Mouse (Mus musculus) liver, adult 2 months (tissue): ENCODE measurements around the gene 4930519G04Rik.

ENCODE experiments used
- CTCF ChIP-seq: fragments of 200-500 bp; IDR thresholded peaks from 2 replicates; pipeline ENCODE4 v1.5.1; 2011; ENCODE audit warnings: low read depth, low read length, control low read depth
- POLR2A ChIP-seq: fragments of 200-500 bp; IDR thresholded peaks from 2 replicates; pipeline ENCODE4 v1.6.1; 2011; ENCODE audit warnings: low read length, control low read depth; ENCODE audit not compliant: insufficient read depth; ENCODE audit errors: extremely low read depth

DNA sequence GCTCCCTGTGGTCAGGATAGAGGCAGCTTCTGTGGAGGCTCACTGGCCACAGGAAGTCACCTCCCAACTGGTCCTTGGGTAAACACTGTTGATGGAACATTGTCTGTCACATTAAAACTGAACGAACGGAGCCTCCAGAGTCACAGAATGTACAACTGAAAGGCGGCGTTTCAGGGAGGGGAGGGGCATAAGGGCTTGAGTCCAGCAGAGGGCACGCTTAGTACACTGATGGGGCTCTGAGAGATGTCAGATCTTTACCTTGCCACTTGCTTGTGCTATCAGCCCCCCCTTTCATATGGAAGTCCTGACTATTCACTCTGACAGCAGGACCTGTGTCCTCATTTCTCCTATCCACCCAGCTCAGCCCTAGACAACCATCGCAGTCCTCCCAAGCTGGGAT is 22.4 kb downstream of the 4930519G04Rik start:
- TF ChIP-seq CTCF (peak; percentile 70), POLR2A (no peak)
